Mouse (Mus musculus) testis, adult 2 months (tissue): ENCODE results near the gene Olfr745.

Experiments used
- CTCF ChIP-seq: fragments of 200-500 bp; IDR thresholded peaks from 2 replicates; pipeline ENCODE4 v1.5.1; 2012; ENCODE audit warnings: low read depth, mild to moderate bottlenecking, inconsistent platforms, low read length, moderate library complexity; ENCODE audit not compliant: control insufficient read depth, insufficient read depth, insufficient replicate concordance
- POLR2A ChIP-seq: fragments of 200-500 bp; IDR thresholded peaks from 2 replicates; pipeline ENCODE4 v1.6.1; 2012; ENCODE audit warnings: low read depth, mild to moderate bottlenecking, inconsistent platforms, low read length, moderate library complexity; ENCODE audit not compliant: control insufficient read depth

DNA sequence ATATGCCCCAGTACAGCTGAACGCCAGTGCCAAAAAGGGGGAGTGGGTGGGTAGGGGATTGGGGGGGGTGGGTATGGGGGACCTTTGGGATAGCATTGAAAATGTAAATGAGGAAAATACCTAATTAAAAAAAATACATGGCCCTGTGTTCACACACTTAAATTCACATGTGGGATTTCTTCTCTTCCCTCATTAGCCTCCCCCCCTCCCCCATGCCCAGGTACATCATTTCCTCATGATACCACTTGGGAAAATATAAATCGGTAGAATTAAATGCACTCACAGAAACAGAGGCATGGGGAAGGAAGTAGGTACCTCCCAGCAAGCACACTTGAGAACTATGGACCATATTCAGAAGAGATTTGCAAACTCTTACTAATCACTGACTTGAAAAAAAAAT, at the start of gene Olfr745:
- TF ChIP-seq CTCF: no peak
- TF ChIP-seq POLR2A: no peak
